Mouse (Mus musculus): ENCODE data around the gene Enpp7. TPM values are rescaled to one million over a fixed set of nuclear protein-coding genes. Genes with fewer than 3 reads are reported as not detected.

Gene Enpp7
- polyA plus RNA-seq, 1 experiment from 2014 or later, result not detected

Other genes starting within 250 kb of the Enpp7 start
- 0.28 and 0.36 TPM in 2 replicates for gene Rbfox3, start 76.6 kb upstream of the Enpp7 start, polyA plus RNA-seq (2015; fragmentation: Nextera tagmentation; extraction: Ambion mirVana)
- 3.8 and 4.1 TPM in 2 replicates for gene Cbx2, start 34.8 kb downstream of the Enpp7 start, polyA plus RNA-seq (2015; fragmentation: Nextera tagmentation; extraction: Ambion mirVana)
- 2.4 and 2.8 TPM in 2 replicates for gene Cbx8, start 52.8 kb downstream of the Enpp7 start, polyA plus RNA-seq (2015; fragmentation: Nextera tagmentation; extraction: Ambion mirVana)
- gene Cbx4, start 98.0 kb downstream of the Enpp7 start, polyA plus RNA-seq (2015; fragmentation: Nextera tagmentation; extraction: Ambion mirVana), result 2.0 and 2.4 TPM in 2 replicates
- 1.5 and 1.6 TPM in 2 replicates for gene Tbc1d16, start 240.3 kb downstream of the Enpp7 start, polyA plus RNA-seq (2015; fragmentation: Nextera tagmentation; extraction: Ambion mirVana)
- 1.4 and 1.8 TPM in 2 replicates for gene Ccdc40, start 240.4 kb downstream of the Enpp7 start, polyA plus RNA-seq (2015; fragmentation: Nextera tagmentation; extraction: Ambion mirVana)